Mouse (Mus musculus) kidney, adult 2 months (tissue): Measurements from ENCODE around the gene Spock3. TPM values are rescaled to one million over a fixed set of nuclear protein-coding genes. Genes with fewer than 3 reads are reported as not detected.
"Not testable (repeated sequence)": the region's sequence is repeated elsewhere in the genome, so short reads cannot be mapped to it uniquely, and the experiment has no call there.

Experiments used
- DNase-seq: peaks from one replicate; pipeline ENCODE4 v3.0.0; 2021
- H3K27ac ChIP-seq: fragments of 200-500 bp; 2 replicates; pipeline ENCODE4 v1.5.1; 2012; ENCODE audit warnings: low read depth, low read length, control low read depth, inconsistent platforms; ENCODE audit not compliant: insufficient read depth
- H3K27me3 ChIP-seq: fragments of 200-500 bp; replicated peaks from 2 replicates; pipeline ENCODE4 v1.6.1; 2012; ENCODE audit warnings: mild to moderate bottlenecking, moderate library complexity, low read length, inconsistent platforms; ENCODE audit not compliant: control insufficient read depth, insufficient read depth
- H3K36me3 ChIP-seq: fragments of 200-500 bp; 2 replicates; pipeline ENCODE4 v1.6.1; 2012; ENCODE audit warnings: mild to moderate bottlenecking, moderate library complexity, low read length, inconsistent platforms; ENCODE audit not compliant: control insufficient read depth, insufficient read depth
- H3K4me1 ChIP-seq: fragments of 200-500 bp; 2 replicates; pipeline ENCODE4 v1.6.1; 2011; ENCODE audit warnings: low read length; ENCODE audit not compliant: control insufficient read depth, insufficient read depth
- H3K4me3 ChIP-seq: fragments of 200-500 bp; 2 replicates; pipeline ENCODE4 v1.5.1; 2011; ENCODE audit warnings: mild to moderate bottlenecking, low read depth, low read length, control low read depth; ENCODE audit not compliant: insufficient read depth
- CTCF ChIP-seq: fragments of 200-500 bp; conservative IDR thresholded peaks from 2 replicates; pipeline ENCODE4 v1.5.1; 2011; ENCODE audit warnings: low read depth, mild to moderate bottlenecking, control low read depth, low read length, moderate library complexity, mixed read lengths; ENCODE audit not compliant: insufficient read depth, insufficient read length
- POLR2A ChIP-seq: fragments of 200-500 bp; IDR thresholded peaks from one replicate; pipeline ENCODE4 v1.6.1; 2011; ENCODE audit warnings: low read depth, low read length, control low read depth
- WGBS: fragments of 180-500 bp; shearing (Covaris S2); methylation state at CpG from one replicate; pipeline ENCODE4 v1.1.7; 2018; 5-methylcytosine and 5-hydroxymethylcytosine counted together
- polyA plus RNA-seq: library from polyadenylated mRNA; depleted of rRNA; stranded (reverse); fragments of >200 nt; gene quantifications from 2 replicates; pipeline ENCODE4 v1.2.3, GENCODE M21; 2012

Spock3 gene
- polyA plus RNA-seq, 1 experiment: 0.48 TPM

DNA sequence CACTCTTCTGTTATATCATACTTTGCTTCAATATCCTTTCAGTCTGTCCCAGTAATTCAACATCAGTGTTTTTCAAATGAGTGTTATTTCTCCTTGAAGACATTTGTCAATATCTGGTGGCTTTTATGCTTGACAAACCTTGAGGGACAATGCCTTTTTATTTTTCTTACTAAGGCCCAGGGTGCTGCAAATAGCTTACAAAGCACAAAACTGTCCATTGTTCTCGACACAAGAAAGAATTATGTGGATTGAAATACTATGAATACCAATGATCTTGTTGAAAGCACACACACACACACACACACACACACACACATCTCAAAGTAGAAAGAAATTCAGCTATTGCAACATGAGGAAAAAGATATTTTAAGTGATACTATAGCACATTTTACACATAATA lies 159.0 kb downstream of the Spock3 start:
- Histone ChIP-seq H3K4me1 (no peaks in the 10 kb centered on the region), H3K36me3 (no peaks in the 10 kb centered on the region), H3K27me3 (no peaks in the 10 kb centered on the region), H3K4me3 (no peak overlapping the region), H3K27ac (no peak overlapping the region)
- TF ChIP-seq CTCF (no peak), POLR2A (no peak)
- WGBS: 74% methylated on average over 1 of the region's 1 CpGs
- no peak for DNase-seq

DNA sequence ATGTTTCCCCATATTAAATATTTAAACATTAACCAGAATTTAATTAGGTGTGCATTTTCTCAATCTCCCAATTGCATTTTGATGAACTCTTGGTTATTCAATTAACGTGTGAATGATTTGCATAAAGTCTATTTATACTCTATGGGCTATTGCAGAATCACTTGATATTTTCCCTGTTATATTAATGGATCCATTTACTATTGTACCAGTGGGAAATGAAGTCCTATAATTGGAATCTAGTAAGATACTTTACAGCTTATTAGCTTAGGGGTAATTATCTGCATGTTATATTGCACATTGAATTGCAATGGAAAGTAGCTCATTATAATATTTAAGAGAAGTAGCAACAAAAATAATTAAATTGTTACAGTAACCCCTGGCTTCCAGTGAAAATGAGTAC lies 162.1 kb downstream of the Spock3 start:
- Histone ChIP-seq H3K27ac (no peak overlapping the region), H3K36me3 (no peaks in the 10 kb centered on the region), H3K4me3 (no peak overlapping the region), H3K27me3 (no peaks in the 10 kb centered on the region), H3K4me1 (no peaks in the 10 kb centered on the region)
- no peak for DNase-seq
- TF ChIP-seq POLR2A: no peak
- no peak for TF ChIP-seq CTCF
- 49% methylated on average over 1 of the region's 1 CpGs for WGBS

GRCm38 (mm10) chr8:63120508-63120907 lies 169.7 kb downstream of the Spock3 start:
- TF ChIP-seq CTCF: no peak
- no peak overlapping the region for H3K27ac ChIP-seq
- H3K4me1 ChIP-seq: no peaks in the 10 kb centered on the region
- no peaks in the 10 kb centered on the region for H3K36me3 ChIP-seq
- no peak for DNase-seq
- WGBS: 76% methylated on average over 2 of the region's 2 CpGs
- H3K4me3 ChIP-seq: no peak overlapping the region
- H3K27me3 ChIP-seq: no peaks in the 10 kb centered on the region

- H3K36me3 ChIP-seq: no peaks in the 10 kb centered on the region
- H3K4me1 ChIP-seq: no peaks in the 10 kb centered on the region
- WGBS: 82% methylated on average over 3 of the region's 3 CpGs
- H3K27ac ChIP-seq: no peak overlapping the region
- H3K27me3 ChIP-seq: no peaks in the 10 kb centered on the region
- DNase-seq: no peak
- no peak for TF ChIP-seq POLR2A
- TF ChIP-seq CTCF: no peak
- no peak overlapping the region for H3K4me3 ChIP-seq
Observed at GRCm38 (mm10) chr8:63135406-63135805, 184.6 kb downstream of the Spock3 start.

DNA sequence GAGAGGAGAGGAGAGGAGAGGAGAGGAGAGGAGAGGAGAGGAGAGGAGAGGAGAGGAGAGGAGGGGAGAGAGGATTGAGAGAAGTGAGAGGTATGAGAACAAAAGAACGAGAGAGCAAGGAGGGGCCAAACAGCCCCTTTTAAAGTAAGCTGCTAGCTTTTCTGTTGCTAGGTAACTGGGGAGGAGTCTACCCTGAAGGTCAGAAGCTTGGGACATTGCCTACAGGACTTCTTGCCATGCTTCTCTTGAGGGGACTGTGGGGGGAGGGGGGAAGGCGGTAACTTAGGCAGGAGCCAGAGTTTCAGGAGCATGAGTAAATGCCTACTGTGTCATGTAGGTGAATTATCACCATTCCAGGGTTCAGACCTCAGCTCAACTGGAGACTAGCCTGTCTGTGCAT lies 213.1 kb downstream of the Spock3 start:
- H3K27ac ChIP-seq, DNase-seq, H3K36me3 ChIP-seq, H3K27me3 ChIP-seq, H3K4me3 ChIP-seq, H3K4me1 ChIP-seq: not testable (repeated sequence)
- 58% methylated on average over 2 of the region's 2 CpGs for WGBS

- Histone ChIP-seq H3K4me1 (no peaks in the 10 kb centered on the region), H3K27me3 (no peaks in the 10 kb centered on the region), H3K36me3 (no peaks in the 10 kb centered on the region), H3K27ac (no peak overlapping the region), H3K4me3 (no peak overlapping the region)
- no peak for TF ChIP-seq POLR2A
- TF ChIP-seq CTCF: no peak
- DNase-seq: no peak
Observed at GRCm38 (mm10) chr8:63165326-63165725, 214.5 kb downstream of the Spock3 start.

- H3K36me3 ChIP-seq: no peaks in the 10 kb centered on the region
- TF ChIP-seq CTCF: no peak
- no peak for TF ChIP-seq POLR2A
- H3K27ac ChIP-seq: no peak overlapping the region
- no peak overlapping the region for H3K4me3 ChIP-seq
- no peaks in the 10 kb centered on the region for H3K4me1 ChIP-seq
- no peak for DNase-seq
- no peaks in the 10 kb centered on the region for H3K27me3 ChIP-seq
Observed at GRCm38 (mm10) chr8:63169956-63170355, 219.1 kb downstream of the Spock3 start.

GRCm38 (mm10) chr8:63181272-63181671 lies 230.5 kb downstream of the Spock3 start:
- Histone ChIP-seq H3K4me3 (no peak overlapping the region), H3K36me3 (no peaks in the 10 kb centered on the region), H3K4me1 (no peaks in the 10 kb centered on the region), H3K27ac (no peak overlapping the region), H3K27me3 (no peaks in the 10 kb centered on the region)
- WGBS: 67% methylated on average over 1 of the region's 1 CpGs
- DNase-seq: no peak
- TF ChIP-seq POLR2A: no peak
- TF ChIP-seq CTCF: no peak
